Mouse (Mus musculus): ENCODE measurements around the gene Txnip. TPM values are rescaled to one million over a fixed set of nuclear protein-coding genes. Genes with fewer than 3 reads are reported as not detected.

Txnip gene
- polyA plus RNA-seq, 1 experiment: not detected

GRCm38 (mm10) chr3:96561946-96562681 is 4.4 kb downstream of the Txnip start:
- no peak for TF ChIP-seq CTCF (IDR thresholded peaks at IDR 0.05; ENCODE audit: insufficient read depth, low read depth, low read length)
- TF ChIP-seq POLR2A (IDR thresholded peaks at IDR 0.05; ENCODE audit: insufficient read depth, low read depth, low read length): no peak
- H3K4me3 ChIP-seq (ENCODE audit: insufficient read depth, low read depth, low read length): no peak overlapping the region
- H3K4me1 ChIP-seq (ENCODE audit: control insufficient read depth, insufficient read depth, low read length): peaks cover 6% of the 10 kb centered on the region
- no peak overlapping the region for H3K27ac ChIP-seq (ENCODE audit: insufficient read depth, low read depth, low read length)
- WGBS: 60% methylated on average over 10 of the region's 10 CpGs

DNA sequence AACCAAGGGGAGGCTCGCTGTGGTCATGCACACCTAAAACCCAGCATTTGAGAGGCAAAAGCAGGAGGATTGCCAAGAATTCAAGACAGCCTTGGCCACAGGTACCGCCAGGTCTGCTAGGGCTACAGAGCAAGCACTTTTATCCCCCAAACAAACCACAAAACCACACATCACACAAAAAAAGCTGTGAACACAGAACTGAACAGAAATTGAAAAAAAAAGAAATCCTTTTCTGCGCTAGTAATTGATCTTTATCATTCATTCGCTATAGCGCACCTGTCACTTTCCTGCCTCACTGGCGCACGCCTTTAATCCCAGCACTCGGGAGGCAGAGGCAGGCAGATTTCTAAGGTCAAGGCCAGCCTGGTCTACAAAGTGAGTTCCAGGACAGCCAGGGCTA is 5.5 kb downstream of the Txnip start:
- TF ChIP-seq POLR2A (IDR thresholded peaks at IDR 0.05; ENCODE audit: insufficient read depth, low read depth, low read length): no peak
- Histone ChIP-seq H3K27ac (ENCODE audit: insufficient read depth, low read depth, low read length) (no peak overlapping the region), H3K4me3 (ENCODE audit: insufficient read depth, low read depth, low read length) (no peak overlapping the region), H3K4me1 (ENCODE audit: control insufficient read depth, insufficient read depth, low read length) (peaks cover 4% of the 10 kb centered on the region)
- WGBS: 97% methylated on average over 8 of the region's 8 CpGs

DNA sequence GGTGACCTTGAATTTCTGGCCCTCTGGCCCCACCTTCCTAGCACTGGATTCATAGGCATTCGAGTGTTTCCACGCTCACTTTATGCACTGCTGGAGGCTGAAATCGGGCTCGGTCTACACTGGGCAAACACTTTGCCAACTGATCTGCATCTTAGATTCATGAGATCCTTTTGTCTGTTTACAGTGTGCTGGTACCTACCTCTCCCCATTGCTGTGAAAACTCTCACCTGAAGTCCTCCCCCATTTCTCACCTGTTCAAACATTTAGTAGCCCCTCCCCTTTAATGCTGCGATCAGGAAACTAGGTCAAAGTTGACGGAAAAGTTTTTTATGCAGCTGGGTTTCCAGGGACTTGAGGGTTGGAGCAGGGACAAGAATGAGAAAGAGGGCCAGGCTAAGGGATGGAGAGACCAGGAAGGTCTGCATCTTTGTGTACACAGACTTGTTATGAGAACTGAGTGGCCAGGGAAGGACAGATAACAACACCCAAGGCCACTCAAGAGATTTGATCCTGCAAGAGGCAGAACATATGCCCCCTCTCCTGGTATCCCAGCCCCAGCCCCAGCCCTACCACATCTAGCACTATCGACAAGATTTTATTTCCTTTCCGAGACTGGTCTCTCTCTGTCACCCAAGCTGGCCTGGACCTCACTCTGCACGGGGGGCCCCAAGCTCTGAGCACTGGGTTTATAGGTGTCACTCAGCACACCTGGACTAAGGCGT is 6.3 kb downstream of the Txnip start:
- TF ChIP-seq CTCF (IDR thresholded peaks at IDR 0.05; ENCODE audit: insufficient read depth, low read depth, low read length) (no peak), POLR2A (IDR thresholded peaks at IDR 0.05; ENCODE audit: insufficient read depth, low read depth, low read length) (no peak)
- Histone ChIP-seq H3K27ac (ENCODE audit: insufficient read depth, low read depth, low read length) (no peak overlapping the region), H3K4me3 (ENCODE audit: insufficient read depth, low read depth, low read length) (no peak overlapping the region), H3K4me1 (ENCODE audit: control insufficient read depth, insufficient read depth, low read length) (peaks cover 3% of the 10 kb centered on the region; the same call in 1 of the 2 replicates)
- 54% methylated on average over 10 of the region's 10 CpGs for WGBS

GRCm38 (mm10) chr3:96564633-96565032 is 6.9 kb downstream of the Txnip start:
- H3K4me1 ChIP-seq (ENCODE audit: control insufficient read depth, insufficient read depth, low read length): peaks cover 3% of the 10 kb centered on the region; the same call in 1 of the 2 replicates
- no peak overlapping the region for H3K27ac ChIP-seq (ENCODE audit: insufficient read depth, low read depth, low read length)
- no peak overlapping the region for H3K4me3 ChIP-seq (ENCODE audit: insufficient read depth, low read depth, low read length)
- 76% methylated on average over 7 of the region's 7 CpGs for WGBS
- TF ChIP-seq CTCF (IDR thresholded peaks at IDR 0.05; ENCODE audit: insufficient read depth, low read depth, low read length) (no peak), POLR2A (IDR thresholded peaks at IDR 0.05; ENCODE audit: insufficient read depth, low read depth, low read length) (no peak)

DNA sequence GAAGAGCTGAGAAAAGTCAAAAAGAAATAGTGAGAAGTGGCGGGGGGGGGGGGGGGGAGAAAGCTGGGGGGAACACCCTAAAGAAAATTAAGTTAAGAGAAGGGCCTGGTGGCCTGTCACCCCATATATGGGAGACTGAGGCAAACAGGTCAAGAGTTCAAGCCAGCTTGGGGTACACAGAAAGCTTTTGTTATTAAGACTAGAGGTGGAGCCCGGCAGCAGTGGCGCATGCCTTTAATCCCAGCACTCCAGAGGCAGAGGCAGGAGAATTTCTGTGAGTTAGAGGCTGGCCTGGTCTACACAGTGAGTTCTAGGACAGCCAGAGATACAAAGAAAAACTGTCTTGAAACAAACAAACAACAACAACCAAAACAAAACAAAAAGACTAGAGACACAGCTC is 7.3 kb downstream of the Txnip start:
- H3K4me1 ChIP-seq (ENCODE audit: control insufficient read depth, insufficient read depth, low read length): 0 out of 2 replicates have a peak, but pooled peaks cover 3% of the 10 kb centered on the region
- no peak for TF ChIP-seq CTCF (IDR thresholded peaks at IDR 0.05; ENCODE audit: insufficient read depth, low read depth, low read length)
- TF ChIP-seq POLR2A (IDR thresholded peaks at IDR 0.05; ENCODE audit: insufficient read depth, low read depth, low read length): no peak
- H3K4me3 ChIP-seq (ENCODE audit: insufficient read depth, low read depth, low read length): no peak overlapping the region
- H3K27ac ChIP-seq (ENCODE audit: insufficient read depth, low read depth, low read length): no peak overlapping the region
- 91% methylated on average over 3 of the region's 3 CpGs for WGBS

GRCm38 (mm10) chr3:96566661-96567450 is 9.1 kb downstream of the Txnip start:
- WGBS: 88% methylated on average over 8 of the region's 8 CpGs
- H3K4me3 ChIP-seq (ENCODE audit: insufficient read depth, low read depth, low read length): no peak overlapping the region
- H3K4me1 ChIP-seq (ENCODE audit: control insufficient read depth, insufficient read depth, low read length): peaks cover 3% of the 10 kb centered on the region; the same call in 1 of the 2 replicates
- H3K27ac ChIP-seq (ENCODE audit: insufficient read depth, low read depth, low read length): no peak overlapping the region
- no peak for TF ChIP-seq POLR2A (IDR thresholded peaks at IDR 0.05; ENCODE audit: insufficient read depth, low read depth, low read length)
- no peak for TF ChIP-seq CTCF (IDR thresholded peaks at IDR 0.05; ENCODE audit: insufficient read depth, low read depth, low read length)

- H3K4me1 ChIP-seq (ENCODE audit: control insufficient read depth, insufficient read depth, low read length): peaks cover 5% of the 10 kb centered on the region; the same call in 1 of the 2 replicates
- no peak for TF ChIP-seq CTCF (IDR thresholded peaks at IDR 0.05; ENCODE audit: insufficient read depth, low read depth, low read length)
- no peak for TF ChIP-seq POLR2A (IDR thresholded peaks at IDR 0.05; ENCODE audit: insufficient read depth, low read depth, low read length)
- no peak overlapping the region for H3K27ac ChIP-seq (ENCODE audit: insufficient read depth, low read depth, low read length)
- H3K4me3 ChIP-seq (ENCODE audit: insufficient read depth, low read depth, low read length): no peak overlapping the region
- 89% methylated on average over 8 of the region's 8 CpGs for WGBS
These were observed 10.8 kb downstream of the Txnip start for GRCm38 (mm10) chr3:96568605-96569004.

DNA sequence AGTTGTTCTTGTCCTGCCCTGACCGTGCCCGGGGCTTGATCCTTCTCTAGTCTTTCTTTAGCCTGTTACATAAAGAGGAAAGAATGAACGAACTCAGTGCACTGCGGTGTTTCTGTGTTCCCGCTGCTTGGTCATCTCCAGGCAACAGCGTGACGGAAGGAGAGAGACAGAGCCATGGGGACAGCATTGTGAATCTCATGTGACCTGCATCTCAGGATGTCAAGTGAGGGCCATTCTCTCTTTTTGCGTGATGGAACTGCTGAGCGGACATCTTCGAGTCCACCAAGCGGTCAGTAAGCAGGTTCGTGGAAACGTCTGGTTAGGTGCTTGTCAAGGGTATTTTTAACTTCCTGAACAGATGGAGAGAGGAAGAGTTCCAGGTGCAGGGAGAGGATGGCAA is 11.7 kb downstream of the Txnip start:
- WGBS: 89% methylated on average over 13 of the region's 13 CpGs
- Histone ChIP-seq H3K4me3 (ENCODE audit: insufficient read depth, low read depth, low read length) (no peak overlapping the region), H3K4me1 (ENCODE audit: control insufficient read depth, insufficient read depth, low read length) (peaks cover 5% of the 10 kb centered on the region; the same call in 1 of the 2 replicates), H3K27ac (ENCODE audit: insufficient read depth, low read depth, low read length) (no peak overlapping the region)
- TF ChIP-seq POLR2A (IDR thresholded peaks at IDR 0.05; ENCODE audit: insufficient read depth, low read depth, low read length) (no peak), CTCF (IDR thresholded peaks at IDR 0.05; ENCODE audit: insufficient read depth, low read depth, low read length) (no peak)
